Mouse (Mus musculus): ENCODE measurements around the gene Ppp2ca.

Gene Ppp2ca

GRCm38 (mm10) chr11:52098398-52098946, at the start of gene Ppp2ca:
TSS of gene Ppp2ca (plus strand) at chr11:52098681.
- DNase-seq (ENCODE audit: low spot score): peak; percentile 95

GRCm38 (mm10) chr11:52053371-52053770, 45.1 kb upstream of the Ppp2ca start:
- DNase-seq (ENCODE audit: low spot score): no peak

GRCm38 (mm10) chr11:52054728-52055127, 43.8 kb upstream of the Ppp2ca start:
- no peak for DNase-seq (ENCODE audit: low spot score)

GRCm38 (mm10) chr11:52056198-52056597, 42.3 kb upstream of the Ppp2ca start:
- no peak for DNase-seq (ENCODE audit: low spot score)

- no peak for DNase-seq (ENCODE audit: low spot score)
Measured at GRCm38 (mm10) chr11:52059001-52059400, 39.5 kb upstream of the Ppp2ca start.

- no peak for DNase-seq (ENCODE audit: low spot score)
Measured at GRCm38 (mm10) chr11:52060315-52060714, 38.2 kb upstream of the Ppp2ca start.

- no peak for DNase-seq (ENCODE audit: low spot score)
Measured at GRCm38 (mm10) chr11:52062406-52062805, 36.1 kb upstream of the Ppp2ca start.

GRCm38 (mm10) chr11:52064398-52064797, 34.1 kb upstream of the Ppp2ca start:
- DNase-seq (ENCODE audit: low spot score): no peak

GRCm38 (mm10) chr11:52065841-52066240, 32.6 kb upstream of the Ppp2ca start:
- no peak for DNase-seq (ENCODE audit: low spot score)

GRCm38 (mm10) chr11:52071768-52072167, 26.7 kb upstream of the Ppp2ca start:
- no peak for DNase-seq (ENCODE audit: low spot score)

GRCm38 (mm10) chr11:52073528-52074170, 24.8 kb upstream of the Ppp2ca start:
- no peak for DNase-seq (ENCODE audit: low spot score)

- no peak for DNase-seq (ENCODE audit: low spot score)
Measured at GRCm38 (mm10) chr11:52074626-52075470, 23.6 kb upstream of the Ppp2ca start.

- DNase-seq (ENCODE audit: low spot score): no peak
Measured at GRCm38 (mm10) chr11:52075794-52076633, 22.5 kb upstream of the Ppp2ca start.

- DNase-seq (ENCODE audit: low spot score): no peak
Measured at GRCm38 (mm10) chr11:52076742-52077352, 21.6 kb upstream of the Ppp2ca start.

- no peak for DNase-seq (ENCODE audit: low spot score)
Measured at GRCm38 (mm10) chr11:52077939-52078338, 20.5 kb upstream of the Ppp2ca start.

GRCm38 (mm10) chr11:52079978-52080377, 18.5 kb upstream of the Ppp2ca start:
- DNase-seq (ENCODE audit: low spot score): no peak

GRCm38 (mm10) chr11:52080656-52081055, 17.8 kb upstream of the Ppp2ca start:
- no peak for DNase-seq (ENCODE audit: low spot score)

GRCm38 (mm10) chr11:52085857-52086203, 12.7 kb upstream of the Ppp2ca start:
- no peak for DNase-seq (ENCODE audit: low spot score)

GRCm38 (mm10) chr11:52086204-52086864, 12.1 kb upstream of the Ppp2ca start:
- DNase-seq (ENCODE audit: low spot score): no peak

GRCm38 (mm10) chr11:52089291-52089690, 9.2 kb upstream of the Ppp2ca start:
- no peak for DNase-seq (ENCODE audit: low spot score)

- DNase-seq (ENCODE audit: low spot score): no peak
Measured at GRCm38 (mm10) chr11:52091261-52091660, 7.2 kb upstream of the Ppp2ca start.

Measured in ovary, postnatal 14 days (tissue).